Mouse (Mus musculus): ENCODE data around the gene Rap1a. TPM values are rescaled to one million over a fixed set of nuclear protein-coding genes. Genes with fewer than 3 reads are reported as not detected.
A peak's percentile ranks its signal among the peaks of the same experiment; 100 is the strongest.
"Not testable (repeated sequence)": the region's sequence is repeated elsewhere in the genome, so short reads cannot be mapped to it uniquely, and the experiment has no call there.

Rap1a gene
- total RNA-seq, 1 experiment from 2014 or later = 184 TPM

- DNase-seq = peak; percentile 64
Measured at GRCm38 (mm10) chr3:105714091-105714819, 86.9 kb downstream of the Rap1a start.

- no peak for DNase-seq
Measured at GRCm38 (mm10) chr3:105712827-105713226, 88.3 kb downstream of the Rap1a start.

DNA sequence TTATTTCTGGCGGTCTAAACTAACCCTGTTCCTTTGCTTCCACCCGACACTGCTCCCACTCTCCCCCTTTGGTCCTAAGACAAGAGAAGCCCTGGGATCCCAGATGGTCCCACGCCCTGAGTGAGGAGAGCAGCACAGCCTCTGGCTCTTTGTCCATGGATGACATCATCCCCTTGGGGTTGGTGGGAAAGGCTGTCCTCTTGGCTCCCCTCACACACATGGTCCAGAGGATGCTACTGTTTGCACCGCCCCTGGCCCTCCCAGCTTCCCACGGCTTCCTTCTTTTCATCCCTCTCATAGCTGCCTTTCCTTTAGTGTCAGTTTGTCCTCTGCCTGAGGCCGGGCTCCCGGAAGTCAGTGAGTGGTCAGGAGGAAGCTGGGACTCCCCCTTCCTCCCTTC, 89.4 kb downstream of the Rap1a start:
- DNase-seq = no peak

DNA sequence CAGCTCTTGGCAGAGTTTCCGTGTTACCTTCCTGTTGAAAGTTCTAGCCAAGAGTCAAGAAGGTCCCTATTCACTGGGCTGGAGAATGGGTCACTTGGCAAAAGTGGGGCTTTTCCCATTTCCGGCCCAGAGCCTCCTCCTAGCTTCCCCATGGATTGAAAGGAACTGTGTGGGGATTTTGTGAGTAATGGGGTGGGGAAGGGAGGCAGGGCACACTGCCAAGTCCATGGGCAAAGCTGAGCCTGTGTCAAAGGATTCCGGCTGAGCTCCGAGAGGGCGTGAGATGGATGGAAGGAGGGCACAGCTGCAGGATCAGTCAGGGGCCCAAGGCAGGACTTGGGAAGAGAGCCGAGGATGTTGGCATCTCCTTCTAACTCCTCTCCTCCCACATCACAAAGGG, 90.9 kb downstream of the Rap1a start:
- DNase-seq = no peak

- DNase-seq = no peak
Measured at GRCm38 (mm10) chr3:105707590-105707989, 93.5 kb downstream of the Rap1a start.

DNA sequence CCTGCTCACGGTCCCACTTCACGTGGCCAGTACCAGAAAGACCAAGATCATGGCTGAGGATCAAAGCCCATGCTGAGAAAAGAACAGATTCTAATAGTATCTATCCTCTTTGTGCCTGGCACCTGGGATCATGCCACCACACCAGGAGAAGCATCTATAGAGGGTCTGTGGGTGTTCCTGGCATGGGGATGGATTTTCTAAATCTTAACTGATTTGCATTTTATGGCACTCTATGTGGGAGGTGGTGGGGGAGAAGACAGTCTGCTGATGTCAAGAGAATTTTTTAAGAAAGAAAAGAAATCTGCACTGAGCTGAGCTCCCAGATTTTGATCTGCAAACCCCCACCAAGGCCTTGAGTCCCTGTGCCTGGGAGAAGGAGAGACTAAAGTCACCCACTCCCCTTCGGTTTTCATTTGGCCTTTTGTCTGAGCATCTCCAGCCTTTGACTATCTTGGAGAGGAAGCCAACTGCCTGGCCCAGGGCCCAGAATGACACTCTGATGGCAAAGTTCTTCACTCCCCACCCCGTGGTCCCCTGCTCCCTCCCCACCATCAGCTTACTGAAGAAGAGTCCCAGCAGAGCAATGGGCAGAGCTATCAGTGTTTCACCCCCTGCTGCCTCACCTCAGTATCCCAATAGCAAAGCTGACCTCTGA, 94.6 kb downstream of the Rap1a start:
- DNase-seq = peak; percentile 27

DNA sequence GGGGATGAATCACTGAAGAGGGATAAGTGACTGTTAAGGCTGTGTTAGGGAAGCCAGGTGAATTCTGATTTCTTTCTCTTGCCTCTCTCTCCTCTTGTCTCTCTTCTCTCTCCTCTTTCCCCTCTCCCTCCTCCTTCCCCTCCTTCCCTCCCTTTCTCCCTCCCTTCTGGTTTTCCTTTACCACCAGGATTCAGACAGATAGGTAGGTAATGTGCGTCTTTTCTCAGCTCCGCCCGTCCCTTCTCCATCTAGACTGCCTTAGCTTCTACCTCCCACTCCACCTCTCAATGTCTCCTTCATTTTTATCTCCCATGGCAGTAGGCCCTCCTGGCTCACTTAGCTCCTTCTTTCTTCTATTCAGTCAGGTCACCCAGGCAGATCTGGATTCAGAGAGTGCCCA, 95.6 kb downstream of the Rap1a start:
- DNase-seq = no peak

DNA sequence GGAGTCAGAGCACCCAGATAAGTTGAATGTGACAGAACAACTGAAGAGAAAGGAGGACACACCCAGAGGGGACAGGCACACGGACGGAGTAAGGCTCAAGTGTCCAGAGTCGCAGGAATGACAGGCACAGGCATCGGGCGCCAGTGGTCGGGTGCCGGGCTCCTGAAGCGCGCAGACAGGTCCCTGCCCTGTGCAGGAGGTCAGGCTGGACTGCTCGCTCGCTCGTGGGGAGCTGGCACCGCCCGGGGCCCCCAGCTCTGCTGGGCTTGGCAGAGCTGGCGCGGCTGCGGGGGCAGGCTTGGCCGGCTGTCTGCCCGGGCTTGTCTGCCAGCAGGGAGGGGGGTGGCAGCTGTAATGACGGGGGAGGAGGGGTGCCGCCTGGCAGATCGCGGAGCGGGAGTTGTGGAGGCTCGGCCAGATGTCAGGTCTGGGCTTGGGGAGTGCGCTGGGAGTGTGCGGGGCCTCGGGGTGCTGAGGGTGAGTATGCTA, 96.0 kb downstream of the Rap1a start:
- DNase-seq = peak; percentile 79

DNA sequence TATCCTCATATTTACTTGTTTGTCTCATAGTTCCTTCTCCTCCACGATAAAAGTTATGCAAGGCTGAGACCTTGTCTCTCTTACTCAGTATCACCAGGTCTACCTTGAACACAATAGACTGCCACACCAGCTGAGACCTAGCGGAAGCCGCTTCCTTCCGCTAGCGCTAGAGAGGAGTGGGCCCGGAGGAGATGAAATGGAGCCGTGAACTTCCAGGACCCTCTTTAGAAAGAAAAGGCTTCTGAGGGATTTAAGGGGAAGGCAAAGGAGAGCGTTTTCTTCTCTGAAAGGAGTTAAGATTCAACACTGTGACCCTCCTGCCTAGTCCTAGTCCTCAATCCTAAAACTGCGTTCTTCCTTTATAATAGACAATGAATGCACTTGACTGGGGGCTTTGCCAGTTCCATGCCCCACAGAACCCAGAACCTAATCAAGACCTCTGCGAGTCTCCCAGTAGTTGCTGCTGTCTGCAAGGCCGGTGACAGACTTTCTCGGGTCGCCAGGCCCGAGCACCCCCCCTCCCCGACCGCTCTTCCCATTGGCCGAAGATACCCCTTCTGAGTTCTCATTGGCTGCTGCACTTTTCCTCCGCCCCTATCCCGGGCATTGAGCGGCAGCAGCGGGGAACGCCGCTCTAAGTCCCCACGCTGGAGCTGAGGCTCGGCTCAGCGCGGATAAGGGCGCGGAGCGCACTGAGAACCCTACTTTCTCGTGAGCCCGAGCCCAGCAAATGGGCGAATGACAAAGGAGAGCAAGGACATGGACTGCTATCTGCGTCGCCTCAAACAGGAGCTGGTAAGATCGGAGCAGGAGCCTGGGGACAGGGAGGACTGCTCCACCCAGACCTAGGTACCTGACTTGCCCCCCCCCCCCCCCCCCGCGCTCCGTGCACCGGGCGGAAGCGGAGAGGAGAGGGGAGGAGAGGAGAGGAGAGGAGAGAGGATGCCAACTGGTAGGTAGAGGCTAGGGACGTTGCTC, 96.8 kb downstream of the Rap1a start, which contains the start of gene Inka2:
TSS of gene Inka2 (plus strand) at position 569 of the 978 bp plus-strand sequence.
- peak; percentile 89 for DNase-seq

- DNase-seq = no peak
Measured at GRCm38 (mm10) chr3:105703571-105703970, 97.6 kb downstream of the Rap1a start.

- no peak for DNase-seq
Measured at GRCm38 (mm10) chr3:105701399-105701798, 99.7 kb downstream of the Rap1a start.

GRCm38 (mm10) chr3:105700786-105701185, 100.3 kb downstream of the Rap1a start:
- DNase-seq = not testable (repeated sequence)

DNA sequence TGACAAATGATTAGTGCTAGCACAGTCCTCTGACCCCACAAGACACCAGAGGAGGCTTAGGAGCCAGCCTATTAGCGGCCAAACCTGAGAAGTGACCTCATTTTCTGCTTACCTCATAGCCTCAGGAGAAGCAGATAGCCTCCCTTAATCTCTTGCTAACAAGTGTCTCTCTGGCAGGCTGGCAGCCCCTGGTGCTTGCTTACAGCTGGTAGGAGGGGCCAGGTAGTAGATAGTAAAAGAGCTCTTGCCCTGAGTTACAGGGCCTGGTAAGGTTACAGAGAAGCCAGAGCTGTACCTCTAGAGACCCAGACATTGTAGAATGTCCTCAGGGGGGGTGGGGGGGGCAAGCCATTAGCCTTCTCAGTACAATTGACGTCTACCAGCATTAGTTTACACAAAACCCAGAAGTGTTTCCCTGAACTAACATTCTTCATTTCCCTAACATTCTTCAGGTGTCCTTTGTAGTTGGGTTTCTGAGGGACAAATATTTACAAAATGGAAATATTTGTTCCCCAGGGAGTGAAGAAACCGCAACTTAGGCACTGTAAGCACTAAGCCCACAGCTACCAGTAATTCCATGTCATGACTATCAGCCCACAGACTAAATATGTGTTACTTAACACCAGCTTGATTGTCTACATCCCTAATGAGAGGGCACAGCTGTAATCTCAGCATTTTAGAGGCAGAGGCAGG, 101.7 kb downstream of the Rap1a start:
- no peak for DNase-seq

DNA sequence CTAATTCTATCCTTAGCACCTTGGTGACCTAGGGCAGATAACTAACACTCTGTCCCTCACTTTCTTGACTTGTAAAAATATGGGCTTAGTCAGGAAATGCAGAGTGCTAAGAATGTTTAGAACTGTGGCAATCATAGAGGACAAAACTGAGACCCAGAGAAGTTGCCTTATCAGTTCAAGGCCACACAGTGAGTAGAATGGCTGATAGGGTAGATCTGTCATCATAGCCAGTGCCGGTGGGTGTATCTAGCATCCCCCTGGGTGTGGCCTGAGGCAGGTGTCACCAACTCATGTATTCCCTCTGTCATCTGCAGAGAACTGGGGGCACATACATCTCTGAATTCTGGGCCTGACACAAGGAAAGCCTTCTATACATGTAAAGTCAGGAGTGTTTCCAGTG, 102.8 kb downstream of the Rap1a start:
- no peak for DNase-seq

DNA sequence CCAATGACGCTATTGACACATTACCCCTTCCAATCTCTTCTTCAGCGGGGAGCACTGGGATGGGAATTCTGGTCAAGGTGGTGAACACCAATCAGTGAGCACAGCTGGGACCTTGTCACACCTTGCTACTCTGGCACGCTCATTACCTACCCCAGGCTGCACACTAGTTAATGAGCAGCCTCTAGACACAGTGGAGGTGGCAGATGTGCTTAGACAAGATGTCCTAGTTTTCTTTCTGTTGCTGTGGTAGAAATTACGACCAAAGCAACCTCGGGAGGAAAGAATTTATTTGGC, 104.0 kb downstream of the Rap1a start:
- DNase-seq = no peak

- peak; percentile 32 for DNase-seq
Measured at GRCm38 (mm10) chr3:105696387-105697147, 104.6 kb downstream of the Rap1a start.

DNA sequence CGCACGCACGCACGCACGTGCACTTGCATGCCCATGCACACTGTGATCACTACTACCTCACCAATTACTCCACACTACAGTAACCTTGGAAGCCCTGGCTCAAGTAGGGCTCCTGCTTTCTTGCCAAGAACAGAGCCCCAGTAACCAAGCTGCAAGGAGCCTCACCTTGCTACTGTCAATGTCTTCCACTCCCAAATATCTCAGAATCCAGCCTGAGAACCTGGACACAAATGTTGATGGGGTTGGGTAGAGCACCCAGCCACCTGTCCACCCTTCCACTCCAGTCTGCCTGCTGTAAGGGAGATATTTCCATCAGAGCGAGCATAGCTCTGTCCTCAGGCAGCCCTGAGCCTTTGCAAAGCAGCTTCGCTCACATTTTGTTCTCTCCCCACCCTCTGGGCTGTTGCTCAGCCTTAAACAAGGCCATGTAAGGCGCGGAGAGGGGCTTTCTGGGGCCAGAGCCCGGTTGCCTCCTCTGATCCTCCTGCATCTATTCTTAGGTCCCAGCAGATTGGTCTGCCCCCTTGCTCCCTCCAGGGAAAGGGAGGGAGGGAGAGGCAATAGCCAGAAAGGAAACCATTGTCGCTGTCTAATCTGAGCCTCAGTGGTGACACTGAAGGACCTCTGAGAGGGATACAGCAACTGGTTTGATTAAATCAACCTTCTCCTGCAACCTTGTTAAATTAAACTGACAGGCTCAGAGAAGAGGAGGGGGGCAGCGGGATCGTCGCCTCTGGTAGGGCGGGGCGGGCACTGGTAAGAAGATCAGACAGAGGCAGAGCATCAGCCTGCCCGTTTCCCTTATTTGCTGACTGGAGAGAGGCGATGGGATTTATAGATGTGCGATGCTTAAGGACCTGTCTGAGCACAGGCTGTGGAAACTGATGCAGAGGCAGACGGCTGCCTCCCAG, 105.4 kb downstream of the Rap1a start:
- DNase-seq = peak; percentile 36

DNA sequence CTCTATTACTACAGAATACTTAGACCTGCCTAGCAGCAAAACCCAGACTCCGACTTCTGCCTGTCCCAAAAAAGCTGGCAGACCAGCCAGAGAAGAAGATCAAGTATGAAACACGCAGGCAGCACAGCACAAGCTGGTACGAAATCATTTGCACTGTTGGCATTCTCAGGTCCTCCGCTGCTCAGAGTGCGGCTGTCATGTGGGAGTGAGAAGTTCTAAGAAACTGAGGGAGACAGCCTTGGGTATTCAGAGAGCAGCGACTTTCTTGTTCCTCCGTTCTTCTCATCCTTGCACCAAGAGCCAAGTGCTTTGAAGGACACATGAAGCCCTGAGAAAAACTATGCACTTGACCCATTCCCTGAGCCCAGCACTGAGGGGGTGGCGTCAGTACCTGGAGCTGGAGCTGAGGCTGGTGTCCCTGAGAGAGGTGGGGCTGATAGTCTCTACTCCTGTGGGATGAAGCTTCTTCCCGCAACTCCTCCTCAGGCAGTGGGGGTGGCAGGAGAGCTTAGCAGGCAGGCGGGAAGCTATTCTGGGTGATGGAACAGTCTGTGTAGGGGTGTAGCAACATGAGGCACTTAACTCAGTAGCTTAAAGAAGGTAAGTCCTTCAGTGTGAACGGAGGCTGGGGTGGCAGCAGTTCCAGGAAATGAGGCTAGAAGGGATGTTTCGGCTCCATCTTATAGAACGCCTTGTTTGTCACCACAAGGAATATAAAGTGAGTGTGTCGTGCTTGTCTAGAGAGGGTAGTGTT, 107.6 kb downstream of the Rap1a start:
- no peak for DNase-seq

DNA sequence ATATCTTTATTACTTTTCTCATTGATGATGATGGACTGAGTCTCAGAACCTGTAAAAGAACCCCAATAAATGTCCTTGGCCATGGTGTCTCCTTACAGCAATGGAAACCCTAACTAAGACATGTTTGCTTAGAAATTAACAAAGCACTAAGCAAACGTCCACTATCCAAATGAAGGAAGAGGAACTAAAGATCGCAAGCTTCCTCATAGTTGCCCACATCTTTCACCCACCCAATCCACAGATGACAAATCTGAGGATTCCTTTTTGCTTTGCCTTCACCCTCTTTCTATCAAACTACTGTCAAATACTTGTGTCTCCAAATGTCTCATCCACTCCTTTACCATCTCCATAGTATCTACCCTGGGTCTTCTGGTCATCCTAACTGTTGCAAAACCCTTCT, 112.6 kb downstream of the Rap1a start:
- DNase-seq = no peak

Data from adrenal gland, postnatal 14 days (tissue).